Mouse (Mus musculus): ENCODE measurements at regions not wholly inside any gene's neighbourhood (a gene's known extent, or its start where the extent isn't known, plus 50 kb on each side); places are given as distances from the start of the nearest gene placed in this dataset.
A peak's percentile ranks its signal among the peaks of the same experiment; 100 is the strongest.

GRCm38 (mm10) chr10:117896911-117897643 lies 51.2 kb upstream of the Rap1b start:
- DNase-seq (ENCODE audit: low spot score) = no peak

GRCm38 (mm10) chr10:117897766-117898165 lies 51.9 kb upstream of the Rap1b start:
- DNase-seq (ENCODE audit: low spot score) = no peak

GRCm38 (mm10) chr10:117898391-117898790 lies 52.6 kb upstream of the Rap1b start:
- no peak for DNase-seq (ENCODE audit: low spot score)

- DNase-seq (ENCODE audit: low spot score) = no peak
Measured at GRCm38 (mm10) chr10:117899410-117899935, 53.6 kb upstream of the Rap1b start.

GRCm38 (mm10) chr10:117905666-117906266 lies 59.9 kb upstream of the Rap1b start:
- DNase-seq (ENCODE audit: low spot score) = peak; percentile 26

- DNase-seq (ENCODE audit: low spot score) = peak; percentile 60
Measured at GRCm38 (mm10) chr10:117906267-117906811, 60.5 kb upstream of the Rap1b start.

- DNase-seq (ENCODE audit: low spot score) = no peak
Measured at GRCm38 (mm10) chr10:117908079-117908675, 62.3 kb upstream of the Rap1b start.

- DNase-seq (ENCODE audit: low spot score) = no peak
Measured at GRCm38 (mm10) chr10:117909155-117909554, 63.3 kb upstream of the Rap1b start.

- no peak for DNase-seq (ENCODE audit: low spot score)
Measured at GRCm38 (mm10) chr10:117909811-117910239, 64.0 kb upstream of the Rap1b start.

GRCm38 (mm10) chr10:117910426-117910825 lies 64.6 kb upstream of the Rap1b start:
- no peak for DNase-seq (ENCODE audit: low spot score)

GRCm38 (mm10) chr10:117915011-117915735 lies 69.3 kb upstream of the Rap1b start:
- no peak for DNase-seq (ENCODE audit: low spot score)

- DNase-seq (ENCODE audit: low spot score) = no peak
Measured at GRCm38 (mm10) chr10:117916280-117916679, 70.4 kb upstream of the Rap1b start.

GRCm38 (mm10) chr10:117917870-117918269 lies 72.0 kb upstream of the Rap1b start:
- no peak for DNase-seq (ENCODE audit: low spot score)

GRCm38 (mm10) chr10:117918616-117919015 lies 72.8 kb upstream of the Rap1b start:
- no peak for DNase-seq (ENCODE audit: low spot score)

- DNase-seq (ENCODE audit: low spot score) = no peak
Measured at GRCm38 (mm10) chr10:117919186-117919941, 73.5 kb upstream of the Rap1b start.

- no peak for DNase-seq (ENCODE audit: low spot score)
Measured at GRCm38 (mm10) chr10:117925186-117925585, 79.4 kb upstream of the Rap1b start.

GRCm38 (mm10) chr10:117925611-117926555 lies 80.0 kb upstream of the Rap1b start:
- DNase-seq (ENCODE audit: low spot score) = no peak

GRCm38 (mm10) chr10:117928998-117929397 lies 83.2 kb upstream of the Rap1b start:
- no peak for DNase-seq (ENCODE audit: low spot score)

GRCm38 (mm10) chr10:117934797-117935196 lies 89.0 kb upstream of the Rap1b start:
- DNase-seq (ENCODE audit: low spot score) = no peak

GRCm38 (mm10) chr10:117938717-117939116 lies 92.9 kb upstream of the Rap1b start:
- no peak for DNase-seq (ENCODE audit: low spot score)
